Mouse (Mus musculus) testis, adult 2 months (tissue): Measurements from ENCODE around the gene Plcb4. TPM values are rescaled to one million over a fixed set of nuclear protein-coding genes. Genes with fewer than 3 reads are reported as not detected.

Source experiments
- H3K27ac ChIP-seq: fragments of 200-500 bp; 2 replicates; pipeline ENCODE4 v1.5.1; 2012; ENCODE audit warnings: low read depth, low read length; ENCODE audit not compliant: control insufficient read depth, insufficient read depth
- H3K27me3 ChIP-seq: fragments of 200-500 bp; 2 replicates; pipeline ENCODE4 v1.6.1; 2012; ENCODE audit warnings: mild to moderate bottlenecking, low read length, moderate library complexity; ENCODE audit not compliant: control insufficient read depth, insufficient read depth
- H3K36me3 ChIP-seq: fragments of 200-500 bp; 2 replicates; pipeline ENCODE4 v1.6.1; 2012; ENCODE audit warnings: mild to moderate bottlenecking, low read length; ENCODE audit not compliant: control insufficient read depth, insufficient read depth
- H3K4me1 ChIP-seq: fragments of 200-500 bp; 2 replicates; pipeline ENCODE4 v1.6.1; 2012; ENCODE audit warnings: low read length; ENCODE audit not compliant: control insufficient read depth, insufficient read depth
- H3K4me3 ChIP-seq: fragments of 200-500 bp; 2 replicates; pipeline ENCODE4 v1.5.1; 2012; ENCODE audit warnings: low read depth, mild to moderate bottlenecking, low read length, moderate library complexity, mixed read lengths; ENCODE audit not compliant: control insufficient read depth
- CTCF ChIP-seq: fragments of 200-500 bp; IDR thresholded peaks from 2 replicates; pipeline ENCODE4 v1.5.1; 2012; ENCODE audit warnings: low read depth, mild to moderate bottlenecking, inconsistent platforms, low read length, moderate library complexity; ENCODE audit not compliant: control insufficient read depth, insufficient read depth, insufficient replicate concordance
- POLR2A ChIP-seq: fragments of 200-500 bp; IDR thresholded peaks from 2 replicates; pipeline ENCODE4 v1.6.1; 2012; ENCODE audit warnings: low read depth, mild to moderate bottlenecking, inconsistent platforms, low read length, moderate library complexity; ENCODE audit not compliant: control insufficient read depth
- polyA plus RNA-seq: library from polyadenylated mRNA; depleted of rRNA; stranded (reverse); fragments of >200 nt; gene quantifications from 2 replicates; pipeline ENCODE4 v1.2.3, GENCODE M21; 2012

Plcb4 gene
- polyA plus RNA-seq, 1 experiment: 12.3 TPM

DNA sequence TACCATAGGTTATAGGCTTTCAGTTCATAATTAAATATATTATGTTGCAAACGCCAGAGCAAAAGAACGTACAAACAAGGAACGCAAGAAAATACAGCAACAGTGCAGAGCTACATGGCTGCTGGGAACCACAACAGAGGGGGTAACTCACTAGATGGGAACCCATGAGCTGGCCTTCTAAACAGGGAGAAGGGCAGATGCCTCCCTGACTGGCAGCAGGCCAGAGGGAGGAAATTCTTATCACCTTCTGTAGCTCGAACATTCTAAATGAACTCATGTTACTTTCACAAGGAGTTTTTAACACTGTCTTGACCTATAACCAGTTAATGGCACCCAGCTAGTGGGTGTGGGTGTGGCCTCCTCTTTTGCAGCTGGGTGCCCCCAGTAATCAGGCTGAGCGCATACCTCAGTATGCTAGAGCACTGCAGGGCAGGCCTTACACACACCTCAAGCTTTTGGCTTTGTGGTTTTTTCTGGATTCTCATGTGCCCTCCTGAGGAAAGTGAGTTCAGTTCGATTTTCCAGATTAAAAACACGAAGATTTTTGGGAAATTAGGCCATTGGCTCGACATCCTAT lies 102.5 kb downstream of the Plcb4 start:
- Histone ChIP-seq H3K36me3 (no peaks in the 10 kb centered on the region), H3K27me3 (no peaks in the 10 kb centered on the region), H3K4me3 (no peak overlapping the region), H3K27ac (no peak overlapping the region; the same call in 1 of the 2 replicates), H3K4me1 (no peaks in the 10 kb centered on the region)
- TF ChIP-seq CTCF: no peak
- no peak for TF ChIP-seq POLR2A

DNA sequence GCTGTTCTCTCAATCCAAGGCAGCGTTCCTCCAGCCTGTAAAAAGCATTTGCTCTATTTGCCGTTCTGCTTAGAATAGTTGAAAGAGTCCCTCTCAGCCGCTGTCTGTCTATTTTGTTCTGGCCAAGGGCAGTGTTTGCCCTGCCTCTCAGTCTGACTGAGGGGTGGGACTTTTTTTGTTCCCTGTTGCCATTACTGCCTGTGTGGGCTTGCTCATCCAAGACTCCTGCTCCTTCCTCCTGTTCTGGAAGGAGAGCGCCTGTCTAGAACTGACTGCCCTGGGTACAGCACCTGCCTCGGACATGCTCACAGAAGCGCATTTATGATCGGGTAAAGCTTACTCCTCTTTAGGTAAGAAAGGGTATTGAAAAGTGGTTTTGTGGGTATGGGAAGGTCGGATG lies 105.9 kb downstream of the Plcb4 start:
- H3K4me1 ChIP-seq: peaks cover 2% of the 10 kb centered on the region
- no peaks in the 10 kb centered on the region for H3K36me3 ChIP-seq
- H3K4me3 ChIP-seq: peak overlapping the region; percentile 29
- no peaks in the 10 kb centered on the region for H3K27me3 ChIP-seq
- TF ChIP-seq CTCF: no peak
- no peak for TF ChIP-seq POLR2A
- H3K27ac ChIP-seq: no peak overlapping the region

DNA sequence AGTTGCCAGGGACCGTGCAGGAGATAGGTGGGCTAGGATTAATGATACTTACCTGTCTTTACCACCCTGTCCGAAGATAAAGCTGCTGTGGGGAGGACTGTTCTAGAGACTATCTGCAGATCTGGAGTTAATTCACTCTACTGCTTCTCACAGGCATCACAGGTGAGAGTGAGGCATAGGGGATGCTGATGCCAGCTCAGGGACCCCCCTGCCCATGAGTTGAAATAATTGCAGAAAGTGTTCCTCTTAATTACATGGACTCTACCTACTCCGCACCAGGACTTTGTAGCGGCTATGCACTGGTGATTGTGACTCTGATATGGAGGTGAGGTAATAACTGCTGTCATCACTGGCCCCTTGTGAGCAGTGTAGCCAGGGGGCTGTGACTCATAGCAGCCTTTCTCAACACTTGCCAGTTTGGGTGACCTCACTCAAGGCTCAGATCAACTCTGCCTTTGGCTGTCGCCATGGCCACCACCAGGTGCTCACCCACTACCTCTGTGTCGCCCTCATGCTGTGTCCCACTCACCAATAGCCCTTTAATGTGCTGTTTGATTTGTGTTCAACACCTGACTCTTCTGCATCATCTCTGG lies 107.8 kb downstream of the Plcb4 start:
- TF ChIP-seq CTCF (no peak), POLR2A (no peak)
- no peaks in the 10 kb centered on the region for H3K27me3 ChIP-seq
- H3K4me1 ChIP-seq: peaks cover 5% of the 10 kb centered on the region
- H3K4me3 ChIP-seq: peak overlapping the region; percentile 68
- H3K27ac ChIP-seq: peak overlapping the region; percentile 40; the same call in 1 of the 2 replicates
- no peaks in the 10 kb centered on the region for H3K36me3 ChIP-seq

DNA sequence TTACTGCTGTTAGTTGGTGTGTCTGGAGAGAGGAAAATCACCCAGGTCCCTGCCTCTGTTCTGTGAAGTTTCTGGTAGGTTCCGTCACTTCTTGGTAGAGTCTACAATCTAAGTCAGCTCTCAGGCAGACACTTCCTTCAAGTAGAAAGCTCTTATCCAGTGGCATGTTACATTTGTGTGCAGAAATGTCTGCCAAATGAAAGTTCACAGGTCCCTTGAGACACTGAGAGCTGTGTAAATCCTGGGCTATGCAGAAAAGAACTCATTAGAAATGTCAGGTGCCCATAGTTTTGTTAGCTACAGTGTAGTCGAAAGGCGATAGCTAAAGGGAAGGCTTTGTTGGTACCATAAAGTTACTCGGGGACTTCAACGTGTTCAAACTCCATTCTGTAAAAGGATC lies 108.7 kb downstream of the Plcb4 start:
- H3K4me3 ChIP-seq: no peak overlapping the region
- no peak overlapping the region; the same call in 1 of the 2 replicates for H3K27ac ChIP-seq
- no peak for TF ChIP-seq CTCF
- TF ChIP-seq POLR2A: no peak

DNA sequence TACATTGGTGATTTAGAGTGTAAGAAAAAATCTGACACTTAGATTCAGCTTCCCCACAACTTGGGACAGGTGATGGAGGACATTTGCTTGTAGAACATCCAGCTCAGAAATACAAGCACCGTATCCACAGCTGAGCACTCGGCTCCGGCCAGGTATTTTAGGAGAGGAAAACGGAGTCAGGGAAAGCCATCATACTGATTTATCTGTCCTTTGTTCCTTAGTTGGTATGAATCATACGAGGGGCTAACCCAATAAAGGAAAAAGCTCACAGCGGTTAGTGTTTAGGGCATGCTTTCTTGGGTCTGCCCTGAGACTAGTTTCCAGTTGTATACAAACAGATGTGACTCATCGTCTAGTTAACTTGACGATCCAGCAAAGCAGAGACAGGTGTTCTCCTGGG lies 110.9 kb downstream of the Plcb4 start:
- Histone ChIP-seq H3K36me3 (no peaks in the 10 kb centered on the region), H3K4me3 (peak overlapping the region; percentile 19; the same call in 1 of the 2 replicates), H3K4me1 (peaks cover 5% of the 10 kb centered on the region), H3K27me3 (no peaks in the 10 kb centered on the region), H3K27ac (no peak overlapping the region)
- TF ChIP-seq POLR2A (no peak), CTCF (no peak)

More for the DNA sequence above, 108.7 kb downstream of the Plcb4 start:
- Histone ChIP-seq H3K36me3 (no peaks in the 10 kb centered on the region), H3K4me1 (peaks cover 5% of the 10 kb centered on the region), H3K27me3 (no peaks in the 10 kb centered on the region)

DNA sequence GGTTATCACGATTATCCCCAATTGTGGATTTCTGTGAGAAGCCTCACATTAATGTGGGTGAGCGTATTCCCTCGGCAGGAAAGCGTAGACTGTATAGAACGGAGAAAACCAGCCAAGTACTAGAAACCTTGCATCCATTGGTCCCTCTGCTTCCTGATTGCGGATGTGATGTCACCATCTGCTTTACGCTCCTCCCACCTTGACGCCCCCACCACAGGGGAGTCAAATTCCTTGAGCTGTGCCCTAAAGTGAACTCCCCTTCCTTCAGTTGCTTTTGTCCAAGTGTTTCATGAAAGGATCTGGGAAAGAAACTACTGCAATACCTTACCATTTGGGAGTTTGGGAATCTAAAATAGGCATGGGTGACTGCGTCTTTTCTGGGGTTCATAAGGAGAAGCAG lies 111.4 kb downstream of the Plcb4 start:
- Histone ChIP-seq H3K36me3 (no peaks in the 10 kb centered on the region), H3K27ac (no peak overlapping the region), H3K4me1 (peaks cover 5% of the 10 kb centered on the region), H3K27me3 (no peaks in the 10 kb centered on the region), H3K4me3 (peak overlapping the region; percentile 19; the same call in 1 of the 2 replicates)
- no peak for TF ChIP-seq POLR2A
- TF ChIP-seq CTCF: no peak

DNA sequence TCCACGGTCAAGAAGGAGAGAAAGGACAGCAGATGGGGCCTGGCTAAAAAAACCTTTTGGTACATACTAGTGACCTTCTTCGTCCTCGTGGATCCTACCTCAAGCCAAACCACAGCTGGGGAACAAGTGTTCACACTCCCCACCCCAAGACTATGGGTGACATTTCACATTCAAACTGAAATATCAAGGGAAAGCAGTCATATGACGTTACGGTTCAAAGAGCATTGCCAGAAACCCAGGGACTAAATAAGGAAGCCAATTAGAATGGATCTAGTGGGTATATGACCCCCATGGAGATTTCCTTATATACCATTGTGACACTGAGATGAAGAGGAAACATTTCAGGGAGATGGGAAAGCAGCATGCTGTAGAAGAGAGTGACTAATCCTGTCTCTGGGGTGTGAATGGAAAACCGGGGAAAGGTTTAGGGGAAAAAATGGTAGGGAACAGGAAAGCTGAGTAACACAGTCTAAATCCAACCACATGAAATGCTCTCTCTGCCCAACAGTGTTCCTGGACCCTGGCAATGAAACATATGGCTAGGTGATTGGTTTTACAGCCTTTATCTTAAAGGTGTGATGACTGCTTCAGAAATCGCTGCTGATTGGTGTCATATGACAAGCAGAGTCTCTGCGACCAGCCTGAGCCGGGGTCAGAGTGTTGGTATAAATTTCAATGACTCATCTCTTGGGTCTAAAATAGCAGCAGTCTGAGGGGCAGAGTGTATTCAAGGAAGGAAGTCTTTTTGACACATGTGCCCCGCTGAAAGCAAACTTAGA lies 114.6 kb downstream of the Plcb4 start:
- H3K4me3 ChIP-seq: no peak overlapping the region
- H3K36me3 ChIP-seq: no peaks in the 10 kb centered on the region
- TF ChIP-seq CTCF (no peak), POLR2A (no peak)
- 0 out of 2 replicates have a peak, but pooled peaks cover 3% of the 10 kb centered on the region for H3K4me1 ChIP-seq
- H3K27ac ChIP-seq: no peak overlapping the region
- H3K27me3 ChIP-seq: no peaks in the 10 kb centered on the region
